Comparison of ENCODE assay signal across 9 mouse cellular contexts in genomic region chr10:76997759-76998513, GRCm38 (mm10). TPM values are rescaled to one million over a fixed set of nuclear protein-coding genes. Genes with fewer than 3 reads are reported as not detected.
DNase-seq lines count a peak whose midpoint lies in the region; ATAC-seq and TF ChIP-seq lines count a peak whose summit lies in the region.
"Had no signal": no experiment of that assay in that cellular context is flagged by ENCODE, and none has a peak within 500 bp of the region (broad histone marks: within the 10 kb centered on the region; RNA-seq: fewer than 3 reads in every experiment).

No protein-coding gene starts in this region.

- 17% methylated on average over 17 of the region's 17 CpGs for WGBS in heart, adult 2 months
- 29% methylated on average over 17 of the region's 17 CpGs for WGBS in kidney, embryonic 14.5 days

- H3K9ac ChIP-seq in heart, adult 2 months (ENCODE audit: low read depth, low read length) = no peak overlapping the region
- no peak overlapping the region for H3K9ac ChIP-seq in kidney, embryonic 14.5 days (ENCODE audit: low read depth, low read length)
- H3K9ac ChIP-seq: limb, embryonic 12.5 days had no signal

- no peak for TF ChIP-seq POLR2A in heart, adult 2 months (IDR thresholded peaks at IDR 0.05; ENCODE audit: insufficient read depth, low read depth, low read length)

- H3K27me3 ChIP-seq in heart, adult 2 months (ENCODE audit: control insufficient read depth, insufficient read depth, low read length) = no peaks in the 10 kb centered on the region
- H3K27me3 ChIP-seq in kidney, embryonic 14.5 days (ENCODE audit: control insufficient read depth, insufficient read depth, low read length) = no peaks in the 10 kb centered on the region
- H3K27me3 ChIP-seq: limb, embryonic 12.5 days had no signal

- no peak overlapping the region for H3K27ac ChIP-seq in heart, adult 2 months
- no peak overlapping the region for H3K27ac ChIP-seq in kidney, embryonic 14.5 days (ENCODE audit: low read depth, low read length)
- H3K27ac ChIP-seq: limb, embryonic 12.5 days had no signal

- TF ChIP-seq CTCF in heart, adult 2 months (IDR thresholded peaks at IDR 0.05) = no peak

- no peaks in the 10 kb centered on the region for H3K9me3 ChIP-seq in kidney, embryonic 14.5 days (ENCODE audit: control insufficient read depth, low read length)
- H3K9me3 ChIP-seq: limb, embryonic 12.5 days had no signal

- no peak overlapping the region for H3K4me2 ChIP-seq in kidney, embryonic 14.5 days (replicated peaks; ENCODE audit: low read depth, low read length)
- H3K4me2 ChIP-seq: limb, embryonic 12.5 days had no signal

- ATAC-seq in cerebellum, adult (ENCODE audit: insufficient number of reproducible peaks, low FRiP score, low TSS enrichment) = peak; percentile 56; the same call in 1 of the 2 replicates
- ATAC-seq in kidney, embryonic 14.5 days (ENCODE audit: low FRiP score, low TSS enrichment) = peak; percentile 77
- ATAC-seq in erythroblast, adult 5-6 weeks (replicated peaks; ENCODE audit: low FRiP score, poor library complexity, severe bottlenecking) = no peak

- no peaks in the 10 kb centered on the region for H3K36me3 ChIP-seq in heart, adult 2 months (ENCODE audit: control insufficient read depth, insufficient read depth, low read length)
- no peaks in the 10 kb centered on the region for H3K36me3 ChIP-seq in kidney, embryonic 14.5 days (ENCODE audit: control insufficient read depth, insufficient read depth, low read length)
- H3K36me3 ChIP-seq: limb, embryonic 12.5 days had no signal

- intact Hi-C loops in heart, adult 2 months (cut with DNase I) = no loop called here

- 0 out of 2 replicates have a peak, but pooled peaks have one; percentile 34 for TF ChIP-seq EP300 in heart, adult 2 months (IDR thresholded peaks at IDR 0.05; ENCODE audit: insufficient read depth, low read depth, low read length)

- H3K4me3 ChIP-seq in heart, adult 2 months = no peak overlapping the region
- no peak overlapping the region for H3K4me3 ChIP-seq in kidney, embryonic 14.5 days (ENCODE audit: low read length)
- H3K4me3 ChIP-seq: limb, embryonic 12.5 days had no signal

- H3K79me2 ChIP-seq in heart, adult 2 months (replicated peaks; ENCODE audit: control insufficient read depth, insufficient read depth, low read length) = no peaks in the 10 kb centered on the region

- DNase-seq in layer of hippocampus, adult 11-12 months (ENCODE audit: low spot score) = peak; percentile 17
- no peak for DNase-seq in layer of hippocampus, adult 8-10 months (ENCODE audit: low spot score in 2 of 2)
- DNase-seq in heart, adult 2 months = peak; percentile 76 to 80
- DNase-seq in lung, postnatal 4 days = peak; percentile 90 to 91
- no peak for DNase-seq in frontal cortex, postnatal 36 days (ENCODE audit: low spot score in 2 of 2)

- H3K4me1 ChIP-seq in heart, adult 2 months (ENCODE audit: control insufficient read depth, insufficient read depth, low read length) = no peaks in the 10 kb centered on the region; the same call in 1 of the 2 replicates
- H3K4me1 ChIP-seq in kidney, embryonic 14.5 days (ENCODE audit: control insufficient read depth, insufficient read depth, low read length) = 0 out of 2 replicates have a peak, but pooled peaks cover 8% of the 10 kb centered on the region

RNA-seq across cellular contexts. Expression of gene Slc19a1, which starts 34.1 kb away (rescaled TPM):
- 10 to 100 TPM; 17.4 to 28.6 (median 22.8) TPM for total RNA-seq in layer of hippocampus, adult 8-10 months (2022)
- total RNA-seq in heart, adult 2 months (2021) = 1 to 10 TPM; 4.0 to 5.7 TPM
- 14.3 and 17.4 TPM in 2 replicates for polyA plus RNA-seq in heart, adult 2 months (2012; rRNA removed)
- 34.1 and 40.9 TPM in 2 replicates for polyA plus RNA-seq in kidney, embryonic 14.5 days (2014; fragmentation: Nextera tagmentation; extraction: Ambion mirVana)
- total RNA-seq in erythroblast, adult 5-6 weeks (2015; ENCODE audit: low replicate concordance) = 0.58 and 3.6 TPM in 2 replicates
- 0.94 and 2.8 TPM in 2 replicates for total RNA-seq in erythroblast, adult 5-6 weeks (2017; ENCODE audit: low replicate concordance)

RNA-seq across cellular contexts. Expression of gene Pcbp3, which starts 36.2 kb away (rescaled TPM):
- total RNA-seq in layer of hippocampus, adult 8-10 months (2022) = 10 to 100 TPM; 58.1 to 68.9 (median 61.3) TPM
- total RNA-seq in heart, adult 2 months (2021) = 1 to 10 TPM; 3.8 TPM
- 4.0 and 4.9 TPM in 2 replicates for polyA plus RNA-seq in heart, adult 2 months (2012; rRNA removed)
- 19.7 and 28.4 TPM in 2 replicates for polyA plus RNA-seq in kidney, embryonic 14.5 days (2014; fragmentation: Nextera tagmentation; extraction: Ambion mirVana)
- not detected in 2 replicates for total RNA-seq in erythroblast, adult 5-6 weeks (2015; ENCODE audit: low replicate concordance)
- total RNA-seq in erythroblast, adult 5-6 weeks (2017; ENCODE audit: low replicate concordance) = 0.84 and 1.1 TPM in 2 replicates

Comparison
In these comparisons a context has a peak if more than half of its experiments do, and no peak if none do; other contexts are left out.
1. DNase-seq: peak in layer of hippocampus, adult 11-12 months (single experiment), heart, adult 2 months (2 of 2) and lung, postnatal 4 days (2 of 2); none in layer of hippocampus, adult 8-10 months (0 of 2) and frontal cortex, postnatal 36 days (0 of 2).
2. RNA of gene Pcbp3, which starts 36.2 kb away (total RNA-seq): 58.1 to 68.9 TPM in layer of hippocampus, adult 8-10 months; 3.8 TPM in heart, adult 2 months and 0.84 to 1.1 TPM in erythroblast, adult 5-6 weeks; every median in the first group is over 10 times any median in the second.